ENCODE assay signal across 14 mouse cellular contexts in genomic region chr16:34211243-34211642, GRCm38 (mm10).
"Had no signal": no experiment of that assay in that cellular context is flagged by ENCODE, and none has a peak within 500 bp of the region (broad histone marks: within the 10 kb centered on the region; RNA-seq: fewer than 3 reads in every experiment).

No protein-coding gene starts in this region.

- ATAC-seq: midbrain, embryonic 15.5 days had no signal

- H3K4me1 ChIP-seq: limb, embryonic 10.5 days; lung, embryonic 15.5 days; midbrain, embryonic 15.5 days; neural tube, embryonic 12.5 days had no signal

- H3K4me2 ChIP-seq: lung, embryonic 15.5 days; midbrain, embryonic 11.5 days; midbrain, embryonic 15.5 days; neural tube, embryonic 12.5 days had no signal

- H3K27ac ChIP-seq: kidney, postnatal 0 days; limb, embryonic 10.5 days; liver, embryonic 14.5 days; lung, embryonic 15.5 days; macrophage; midbrain, embryonic 15.5 days; neural tube, embryonic 12.5 days had no signal

- H3K4me3 ChIP-seq: limb, embryonic 10.5 days; lung, embryonic 15.5 days; megakaryocyte, embryonic 14.5 days; midbrain, embryonic 15.5 days; neural tube, embryonic 12.5 days had no signal

- H3K9ac ChIP-seq: liver, embryonic 14.5 days; lung, embryonic 15.5 days; midbrain, embryonic 15.5 days; neural tube, embryonic 12.5 days had no signal

- DNase-seq: kidney, adult 9 months; kidney, postnatal 36 days; lung, postnatal 14 days; thymus, adult 18-20 months; thymus, postnatal 14 days had no signal

- H3K9me3 ChIP-seq: limb, embryonic 10.5 days; lung, embryonic 15.5 days; megakaryocyte, embryonic 14.5 days; midbrain, embryonic 15.5 days; neural tube, embryonic 12.5 days had no signal

- H3K27me3 ChIP-seq: lung, embryonic 15.5 days; midbrain, embryonic 15.5 days; neural tube, embryonic 12.5 days had no signal
